Mouse (Mus musculus) limb, embryonic 11.5 days (tissue): ENCODE measurements at regions not wholly inside any gene's neighbourhood (a gene's known extent, or its start where the extent isn't known, plus 50 kb on each side); places are given as distances from the start of the nearest gene placed in this dataset.

ENCODE experiments used
- ATAC-seq: fragments of 200-750 bp; cut with Nextera tagmentation; 2 replicates; pipeline ENCODE4 v1.8.0; 2017; ENCODE audit warnings: low read depth; ENCODE audit not compliant: insufficient number of reproducible peaks, low FRiP score, low TSS enrichment
- DNase-seq: peaks from one replicate; pipeline ENCODE4 v3.0.0-alpha.2; 2015; ENCODE audit warnings: low spot score
- H3K27ac ChIP-seq: fragments of 300-500 bp; sonication (generic); replicated peaks from 2 replicates; pipeline ENCODE4 v1.5.1; 2014; ENCODE audit warnings: low read depth, mild to moderate bottlenecking, low read length
- H3K27me3 ChIP-seq: fragments of 300-500 bp; sonication (generic); 2 replicates; pipeline ENCODE4 v1.6.1; 2014; ENCODE audit warnings: mild to moderate bottlenecking, low read length, mixed read lengths; ENCODE audit not compliant: control insufficient read depth, insufficient read depth
- H3K36me3 ChIP-seq: fragments of 300-500 bp; sonication (generic); 2 replicates; pipeline ENCODE4 v1.6.1; 2014; ENCODE audit warnings: mild to moderate bottlenecking, low read length, moderate library complexity, mixed read lengths; ENCODE audit not compliant: control insufficient read depth, insufficient read depth
- H3K4me1 ChIP-seq: fragments of 300-500 bp; sonication (generic); 2 replicates; pipeline ENCODE4 v1.6.1; 2014; ENCODE audit warnings: low read length, mixed read lengths; ENCODE audit not compliant: control insufficient read depth, insufficient read depth
- H3K4me2 ChIP-seq: fragments of 300-500 bp; sonication (generic); 2 replicates; pipeline ENCODE4 v1.6.1; 2014; ENCODE audit warnings: low read depth, mild to moderate bottlenecking, moderate library complexity; ENCODE audit not compliant: severe bottlenecking
- H3K4me3 ChIP-seq: fragments of 300-500 bp; sonication (generic); 2 replicates; pipeline ENCODE4 v1.5.1; 2014; ENCODE audit warnings: low read depth, low read length
- H3K9ac ChIP-seq: fragments of 300-500 bp; sonication (generic); 2 replicates; pipeline ENCODE4 v1.6.1; 2014; ENCODE audit warnings: mild to moderate bottlenecking, low read length
- H3K9me3 ChIP-seq: fragments of 300-500 bp; sonication (generic); 2 replicates; pipeline ENCODE4 v1.6.1; 2016; ENCODE audit warnings: low read length; ENCODE audit not compliant: control insufficient read depth
- WGBS: fragments of 180-500 bp; shearing (Covaris S2); extraction: QIAGEN DNeasy Blood & Tissue Kit; methylation state at CpG from one replicate; pipeline ENCODE4 v1.1.7; 2014; 5-methylcytosine and 5-hydroxymethylcytosine counted together

DNA sequence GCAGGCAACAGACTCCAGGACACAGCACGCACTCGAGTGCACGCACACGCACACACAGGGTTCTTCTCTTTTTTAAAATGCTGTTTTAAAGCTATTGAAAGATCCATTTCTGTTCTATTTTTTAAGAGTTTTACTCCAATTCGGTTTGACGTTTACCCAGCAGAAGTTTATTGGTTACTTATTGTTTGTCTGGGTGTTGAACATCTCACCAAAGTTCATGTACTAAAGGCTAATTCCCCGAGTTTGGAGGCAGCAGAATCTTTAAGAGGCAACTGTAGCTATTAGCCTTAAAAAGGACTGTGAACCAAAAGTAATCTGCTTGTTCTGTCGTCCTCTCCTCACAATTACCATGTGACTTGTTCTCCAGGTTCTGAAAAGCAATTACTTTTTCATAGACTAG is 263.0 kb upstream of the Nfia start:
- no peak for DNase-seq
- H3K9me3 ChIP-seq: no peaks in the 10 kb centered on the region
- H3K27me3 ChIP-seq: no peaks in the 10 kb centered on the region
- 86% methylated on average over 8 of the region's 8 CpGs for WGBS
- no peak for ATAC-seq
- no peak overlapping the region for H3K4me3 ChIP-seq
- H3K27ac ChIP-seq: no peak overlapping the region
- H3K4me2 ChIP-seq: no peak overlapping the region
- H3K9ac ChIP-seq: no peak overlapping the region
- H3K4me1 ChIP-seq: no peaks in the 10 kb centered on the region
- H3K36me3 ChIP-seq: no peaks in the 10 kb centered on the region

DNA sequence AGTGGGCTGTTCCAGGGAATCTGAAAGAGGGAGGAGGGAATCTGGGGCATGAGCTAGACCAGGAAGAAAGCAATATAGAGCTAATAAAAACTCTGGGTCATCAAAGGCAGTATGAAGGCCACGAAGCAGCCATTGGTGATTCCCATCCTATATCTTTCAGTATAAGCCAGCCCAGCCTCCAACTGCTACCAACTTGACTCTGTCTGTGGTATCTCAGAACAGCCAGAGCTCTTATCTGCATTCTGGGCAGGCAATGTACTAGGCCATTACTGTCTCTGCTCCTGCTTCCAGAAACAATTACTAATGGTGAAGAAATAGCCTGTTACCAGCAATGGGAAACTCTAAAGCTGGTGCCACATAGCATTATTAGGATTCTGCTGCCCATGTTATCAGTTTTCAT is 266.8 kb upstream of the Nfia start:
- WGBS: 52% methylated on average over 1 of the region's 1 CpGs
- no peak for ATAC-seq

DNA sequence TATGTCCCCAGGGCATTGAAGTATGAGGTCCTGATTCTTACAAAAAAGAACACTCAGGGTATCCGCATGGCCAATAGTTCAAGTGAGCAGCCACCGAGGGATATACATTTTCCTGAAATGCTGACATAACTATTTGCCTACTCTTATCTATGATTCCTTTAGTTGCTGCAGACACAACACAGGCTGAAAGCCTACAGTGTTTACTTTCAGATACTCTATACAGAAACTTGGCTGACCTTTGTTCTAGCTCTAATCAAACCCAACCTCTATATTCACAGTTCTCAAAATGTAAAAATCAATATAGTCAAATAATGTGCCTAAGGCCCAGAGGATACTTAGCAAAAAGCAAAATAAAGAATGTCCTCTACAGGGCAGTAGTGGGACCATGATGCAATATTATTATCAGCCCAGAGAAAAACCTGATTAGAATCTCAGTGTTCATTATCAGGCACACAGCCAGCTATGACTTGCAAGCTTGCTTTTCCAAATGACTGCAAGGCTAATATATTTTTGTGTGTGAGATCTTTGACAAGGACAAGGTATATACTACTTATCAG is 281.2 kb upstream of the Nfia start:
- ATAC-seq (no peak), DNase-seq (no peak)
- Histone ChIP-seq H3K4me1 (0 out of 2 replicates have a peak, but pooled peaks cover 4% of the 10 kb centered on the region), H3K27ac (no peak overlapping the region), H3K9me3 (no peaks in the 10 kb centered on the region), H3K9ac (no peak overlapping the region), H3K27me3 (no peaks in the 10 kb centered on the region), H3K4me2 (no peak overlapping the region), H3K4me3 (no peak overlapping the region), H3K36me3 (no peaks in the 10 kb centered on the region)
- WGBS: 100% methylated on average over 2 of the region's 2 CpGs

More for the DNA sequence above, 266.8 kb upstream of the Nfia start:
- Histone ChIP-seq H3K4me3 (no peak overlapping the region), H3K27ac (no peak overlapping the region), H3K9me3 (no peaks in the 10 kb centered on the region), H3K27me3 (no peaks in the 10 kb centered on the region), H3K36me3 (no peaks in the 10 kb centered on the region), H3K4me1 (no peaks in the 10 kb centered on the region), H3K9ac (no peak overlapping the region), H3K4me2 (no peak overlapping the region)
- DNase-seq: no peak

DNA sequence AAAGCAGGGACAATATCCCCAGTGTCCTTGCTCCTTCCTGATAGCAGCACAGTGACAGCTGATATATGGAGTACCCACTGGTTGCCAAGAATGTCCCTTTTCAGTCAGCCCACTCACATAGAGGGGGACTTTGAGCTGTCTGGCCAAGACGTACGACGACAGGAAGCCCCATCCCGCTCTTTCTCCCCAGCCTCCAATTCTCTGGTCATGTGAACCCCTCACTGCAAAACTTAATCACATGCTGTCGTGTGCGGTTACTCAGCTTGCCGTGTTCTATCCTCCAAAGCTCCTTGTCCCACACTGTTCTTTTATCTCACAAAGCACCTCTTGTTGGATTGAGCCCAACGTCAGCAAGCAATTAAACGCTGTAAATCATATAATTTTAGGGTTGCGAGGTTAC is 286.2 kb upstream of the Nfia start:
- WGBS: 26% methylated on average over 10 of the region's 10 CpGs
- H3K36me3 ChIP-seq: no peaks in the 10 kb centered on the region
- no peak overlapping the region for H3K9ac ChIP-seq
- no peaks in the 10 kb centered on the region for H3K9me3 ChIP-seq
- ATAC-seq (0 out of 2 replicates have a peak, but pooled peaks have one; percentile 24), DNase-seq (peak; percentile 25)
- no peak overlapping the region for H3K27ac ChIP-seq
- peaks cover 18% of the 10 kb centered on the region for H3K4me1 ChIP-seq
- H3K27me3 ChIP-seq: no peaks in the 10 kb centered on the region
- H3K4me3 ChIP-seq: no peak overlapping the region
- no peak overlapping the region for H3K4me2 ChIP-seq

DNA sequence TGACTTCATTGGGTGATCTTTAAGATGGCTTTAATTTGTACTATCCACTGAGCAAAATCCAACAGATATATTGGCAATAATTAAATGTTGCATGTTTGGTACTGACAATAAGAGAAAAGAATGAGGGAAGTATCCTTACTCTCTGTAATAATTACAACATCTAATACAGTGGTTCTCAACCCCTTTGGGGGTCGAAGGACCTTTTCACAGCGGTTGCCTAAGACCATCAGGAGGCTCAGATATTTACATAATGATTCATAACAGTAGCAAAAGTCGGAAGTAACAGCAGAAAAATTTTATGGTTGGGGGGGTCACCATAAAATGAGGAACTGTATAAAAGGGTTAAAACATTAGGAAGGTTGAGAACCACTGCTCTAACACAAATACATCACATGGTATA is 287.3 kb upstream of the Nfia start:
- H3K9me3 ChIP-seq: no peaks in the 10 kb centered on the region
- H3K9ac ChIP-seq: no peak overlapping the region
- H3K27ac ChIP-seq: no peak overlapping the region
- H3K4me3 ChIP-seq: no peak overlapping the region
- DNase-seq: no peak
- peaks cover 23% of the 10 kb centered on the region for H3K4me1 ChIP-seq
- no peaks in the 10 kb centered on the region for H3K27me3 ChIP-seq
- H3K4me2 ChIP-seq: no peak overlapping the region
- no peaks in the 10 kb centered on the region for H3K36me3 ChIP-seq
- no peak for ATAC-seq
- 89% methylated on average over 3 of the region's 3 CpGs for WGBS

DNA sequence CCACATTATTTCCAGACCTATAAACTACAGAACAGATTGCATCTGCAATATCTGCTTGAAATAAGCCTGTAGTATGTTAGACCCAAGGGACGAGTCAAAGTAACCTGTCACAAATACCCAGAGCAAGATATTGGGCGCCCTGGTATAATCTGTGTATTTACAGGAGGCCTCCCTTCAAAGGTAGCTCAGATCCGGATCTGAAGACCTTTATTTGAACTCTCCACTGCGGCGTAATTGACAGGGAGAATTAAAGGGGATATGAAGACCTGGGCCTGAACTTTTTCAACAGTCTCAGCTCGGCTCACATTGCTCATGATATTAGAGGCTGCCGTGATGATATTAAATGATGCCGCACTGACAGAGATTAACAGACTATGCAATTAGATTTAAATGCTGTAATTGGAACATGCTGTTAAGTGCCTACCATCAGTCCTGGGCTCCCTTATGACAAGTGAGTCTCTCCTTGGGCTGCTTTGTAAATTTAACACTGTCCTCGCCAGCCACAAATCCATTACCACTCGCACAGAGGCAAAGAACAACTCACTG is 289.8 kb upstream of the Nfia start:
- H3K4me3 ChIP-seq: no peak overlapping the region
- no peaks in the 10 kb centered on the region for H3K36me3 ChIP-seq
- peaks cover 24% of the 10 kb centered on the region for H3K4me1 ChIP-seq
- ATAC-seq (no peak), DNase-seq (peak; percentile 34)
- H3K9ac ChIP-seq: no peak overlapping the region
- no peaks in the 10 kb centered on the region for H3K27me3 ChIP-seq
- H3K4me2 ChIP-seq: no peak overlapping the region
- WGBS: 15% methylated on average over 10 of the region's 10 CpGs
- no peaks in the 10 kb centered on the region for H3K9me3 ChIP-seq
- H3K27ac ChIP-seq: no peak overlapping the region

DNA sequence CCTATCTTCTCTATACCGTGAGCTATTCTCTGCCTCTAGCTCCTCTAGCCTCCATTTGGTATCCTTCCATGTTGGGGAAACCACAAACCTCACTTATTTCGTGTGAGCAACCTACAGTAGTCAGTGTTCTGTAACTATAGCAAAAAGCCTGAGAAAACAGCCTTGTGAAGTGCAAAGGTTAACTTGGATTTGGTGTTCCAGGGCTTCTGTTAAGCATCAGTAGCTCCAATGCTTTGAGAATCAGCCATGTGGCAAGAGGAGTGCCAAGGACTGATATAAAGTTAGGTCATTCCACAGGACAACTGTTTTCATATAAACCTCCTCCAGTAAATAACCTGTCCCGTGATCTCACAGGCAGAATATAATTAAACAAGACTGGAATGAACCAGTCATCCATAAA is 290.7 kb upstream of the Nfia start:
- Histone ChIP-seq H3K27ac (no peak overlapping the region), H3K9me3 (no peaks in the 10 kb centered on the region), H3K36me3 (no peaks in the 10 kb centered on the region), H3K27me3 (no peaks in the 10 kb centered on the region), H3K4me2 (no peak overlapping the region), H3K4me1 (peaks cover 29% of the 10 kb centered on the region), H3K4me3 (no peak overlapping the region), H3K9ac (no peak overlapping the region)
- DNase-seq: no peak
- WGBS: 83% methylated on average over 3 of the region's 3 CpGs
- no peak for ATAC-seq

DNA sequence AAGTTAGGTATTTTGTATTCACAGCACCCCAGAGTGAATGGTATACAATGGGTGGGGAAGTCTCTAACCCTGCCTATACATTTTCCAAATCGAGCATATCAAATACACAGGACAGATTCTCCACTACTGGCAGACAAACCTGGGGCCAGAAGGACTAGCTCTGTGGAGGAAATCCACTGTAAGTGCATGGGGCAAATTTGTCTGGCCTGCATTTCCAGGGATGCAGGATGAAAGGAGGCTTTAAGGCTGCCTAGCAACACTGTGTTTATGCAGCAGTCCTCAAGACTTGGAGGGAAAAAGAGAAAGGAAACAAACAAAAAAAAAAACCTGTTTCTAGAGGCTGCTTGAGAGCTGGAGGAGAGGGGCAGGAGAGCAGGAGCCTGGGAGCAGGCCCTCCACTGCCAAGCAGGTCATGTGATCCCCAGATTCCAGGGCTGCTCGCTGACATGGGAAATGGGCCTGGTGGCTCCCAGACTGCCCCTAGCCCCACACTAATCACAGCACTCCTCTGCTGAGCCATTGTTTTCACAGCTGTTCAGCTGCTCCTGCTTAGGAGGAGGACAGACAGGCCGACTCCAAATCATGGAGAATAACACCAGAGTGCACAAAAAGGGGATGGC is 293.7 kb upstream of the Gm10192 start:
- no peak overlapping the region for H3K4me2 ChIP-seq
- peak overlapping the region; percentile 70; the same call in 1 of the 2 replicates for H3K27ac ChIP-seq
- peak; percentile 92 for ATAC-seq
- DNase-seq: peak; percentile 74
- WGBS: 24% methylated on average over 3 of the region's 3 CpGs
- H3K36me3 ChIP-seq: no peaks in the 10 kb centered on the region
- no peaks in the 10 kb centered on the region for H3K27me3 ChIP-seq
- H3K9ac ChIP-seq: no peak overlapping the region
- H3K4me3 ChIP-seq: no peak overlapping the region
- H3K4me1 ChIP-seq: peaks cover 13% of the 10 kb centered on the region; the same call in 1 of the 2 replicates
- no peaks in the 10 kb centered on the region for H3K9me3 ChIP-seq
